Mouse (Mus musculus): ENCODE measurements around the gene Enpp5. TPM values are rescaled to one million over a fixed set of nuclear protein-coding genes. Genes with fewer than 3 reads are reported as not detected.

Enpp5 gene
- polyA plus RNA-seq, 1 experiment, result 13.8 TPM

DNA sequence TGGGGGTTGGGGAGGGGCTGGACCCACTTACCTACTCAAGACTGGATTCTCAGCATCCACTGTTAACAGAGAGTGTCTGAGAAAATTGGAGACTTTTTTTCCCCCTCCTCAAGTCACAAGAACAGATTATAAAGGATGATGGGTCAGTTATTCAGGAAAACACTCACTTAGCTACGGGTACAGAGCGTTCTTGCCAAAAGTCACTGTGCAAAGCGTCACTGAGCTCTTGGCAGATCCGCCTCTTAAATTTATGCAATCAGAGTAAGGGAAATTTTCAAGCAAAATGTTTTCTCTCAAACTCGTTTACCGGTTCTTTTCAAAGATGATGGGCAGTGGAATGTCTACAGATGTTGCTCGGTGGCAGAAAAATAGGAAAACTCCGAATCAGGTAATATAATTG is 35.8 kb upstream of the Enpp5 start:
- no peaks in the 10 kb centered on the region for H3K4me1 ChIP-seq (ENCODE audit: control insufficient read depth, insufficient read depth, low read length)
- no peak overlapping the region for H3K27ac ChIP-seq (ENCODE audit: control insufficient read depth, insufficient read depth, low read depth, low read length)
- H3K36me3 ChIP-seq (ENCODE audit: control insufficient read depth, insufficient read depth, low read length), result no peaks in the 10 kb centered on the region
- TF ChIP-seq POLR2A (IDR thresholded peaks at IDR 0.05; ENCODE audit: control insufficient read depth, low read depth, low read length) (no peak), CTCF (IDR thresholded peaks at IDR 0.05; ENCODE audit: control insufficient read depth, insufficient read depth, insufficient replicate concordance, low read depth, low read length) (no peak)
- no peaks in the 10 kb centered on the region for H3K27me3 ChIP-seq (ENCODE audit: control insufficient read depth, insufficient read depth, low read length)
- no peak overlapping the region for H3K4me3 ChIP-seq (ENCODE audit: control insufficient read depth, low read depth, low read length)

DNA sequence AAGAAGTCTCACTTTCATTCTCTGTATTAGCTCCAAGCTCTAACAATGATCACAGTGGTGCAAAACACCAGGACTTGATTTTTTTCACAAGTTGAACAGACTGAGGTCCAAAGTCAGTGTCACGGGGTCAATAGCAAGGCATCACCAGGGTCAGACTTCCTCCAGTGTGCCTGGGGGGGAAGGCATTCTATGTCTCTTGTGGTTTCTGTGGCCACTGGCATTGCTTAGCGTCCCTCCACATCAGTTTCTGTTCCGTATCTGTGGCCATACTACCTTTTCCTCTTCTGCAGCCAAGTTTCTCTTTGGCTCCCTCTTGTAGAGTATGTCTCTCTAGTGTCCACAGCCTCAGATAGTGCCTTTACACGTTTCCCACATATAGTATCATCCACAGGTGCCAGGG is 25.2 kb upstream of the Enpp5 start:
- no peak for TF ChIP-seq POLR2A (IDR thresholded peaks at IDR 0.05; ENCODE audit: control insufficient read depth, low read depth, low read length)
- no peak for TF ChIP-seq CTCF (IDR thresholded peaks at IDR 0.05; ENCODE audit: control insufficient read depth, insufficient read depth, insufficient replicate concordance, low read depth, low read length)

DNA sequence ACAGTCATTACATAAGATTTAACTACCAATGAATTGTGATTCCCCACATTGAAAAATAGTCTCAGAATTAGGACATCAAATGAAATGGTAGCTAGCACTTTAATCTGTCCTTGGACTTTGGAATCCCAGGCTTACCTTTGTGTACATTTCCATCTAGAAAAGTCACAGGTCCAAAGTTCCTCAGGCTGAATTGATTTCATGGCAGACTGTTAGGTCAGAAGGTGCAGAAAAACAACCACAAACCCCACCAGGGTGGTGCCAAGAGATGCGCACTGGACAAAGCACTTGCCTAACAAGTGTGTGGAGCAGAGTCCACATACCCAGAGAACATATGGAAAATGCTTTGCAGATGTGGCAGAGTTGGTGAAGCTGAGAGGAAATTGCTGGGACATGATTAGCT is 21.5 kb upstream of the Enpp5 start:
- Histone ChIP-seq H3K4me1 (ENCODE audit: control insufficient read depth, insufficient read depth, low read length) (no peaks in the 10 kb centered on the region), H3K27me3 (ENCODE audit: control insufficient read depth, insufficient read depth, low read length) (no peaks in the 10 kb centered on the region), H3K36me3 (ENCODE audit: control insufficient read depth, insufficient read depth, low read length) (no peaks in the 10 kb centered on the region), H3K4me3 (ENCODE audit: control insufficient read depth, low read depth, low read length) (no peak overlapping the region), H3K27ac (ENCODE audit: control insufficient read depth, insufficient read depth, low read depth, low read length) (no peak overlapping the region)
- no peak for TF ChIP-seq POLR2A (IDR thresholded peaks at IDR 0.05; ENCODE audit: control insufficient read depth, low read depth, low read length)
- no peak for TF ChIP-seq CTCF (IDR thresholded peaks at IDR 0.05; ENCODE audit: control insufficient read depth, insufficient read depth, insufficient replicate concordance, low read depth, low read length)

More for the DNA sequence above, 25.2 kb upstream of the Enpp5 start:
- Histone ChIP-seq H3K27ac (ENCODE audit: control insufficient read depth, insufficient read depth, low read depth, low read length) (no peak overlapping the region), H3K4me1 (ENCODE audit: control insufficient read depth, insufficient read depth, low read length) (no peaks in the 10 kb centered on the region), H3K36me3 (ENCODE audit: control insufficient read depth, insufficient read depth, low read length) (no peaks in the 10 kb centered on the region), H3K4me3 (ENCODE audit: control insufficient read depth, low read depth, low read length) (no peak overlapping the region), H3K27me3 (ENCODE audit: control insufficient read depth, insufficient read depth, low read length) (no peaks in the 10 kb centered on the region)

DNA sequence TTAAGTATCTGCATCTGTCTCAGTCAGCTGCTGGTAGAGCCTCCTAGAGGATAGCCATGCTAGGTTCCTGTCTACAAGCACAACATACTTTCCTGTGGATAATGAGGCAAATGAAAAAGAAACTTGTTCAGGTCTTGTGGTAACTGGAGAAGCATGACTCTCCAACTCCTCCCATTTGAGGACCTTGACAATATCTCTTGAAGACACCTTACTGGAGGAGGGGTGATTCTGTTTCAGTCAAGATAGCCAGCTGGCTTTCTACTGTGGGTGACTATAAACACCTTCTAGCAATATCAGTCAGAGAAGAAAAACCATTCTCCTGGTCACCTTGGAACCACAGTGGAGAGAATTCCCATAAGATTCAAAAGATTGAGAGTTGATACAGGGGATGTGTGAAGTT is 20.5 kb upstream of the Enpp5 start:
- Histone ChIP-seq H3K4me1 (ENCODE audit: control insufficient read depth, insufficient read depth, low read length) (no peaks in the 10 kb centered on the region), H3K27me3 (ENCODE audit: control insufficient read depth, insufficient read depth, low read length) (no peaks in the 10 kb centered on the region), H3K4me3 (ENCODE audit: control insufficient read depth, low read depth, low read length) (no peak overlapping the region), H3K36me3 (ENCODE audit: control insufficient read depth, insufficient read depth, low read length) (no peaks in the 10 kb centered on the region), H3K27ac (ENCODE audit: control insufficient read depth, insufficient read depth, low read depth, low read length) (no peak overlapping the region)
- no peak for TF ChIP-seq CTCF (IDR thresholded peaks at IDR 0.05; ENCODE audit: control insufficient read depth, insufficient read depth, insufficient replicate concordance, low read depth, low read length)
- TF ChIP-seq POLR2A (IDR thresholded peaks at IDR 0.05; ENCODE audit: control insufficient read depth, low read depth, low read length), result no peak

DNA sequence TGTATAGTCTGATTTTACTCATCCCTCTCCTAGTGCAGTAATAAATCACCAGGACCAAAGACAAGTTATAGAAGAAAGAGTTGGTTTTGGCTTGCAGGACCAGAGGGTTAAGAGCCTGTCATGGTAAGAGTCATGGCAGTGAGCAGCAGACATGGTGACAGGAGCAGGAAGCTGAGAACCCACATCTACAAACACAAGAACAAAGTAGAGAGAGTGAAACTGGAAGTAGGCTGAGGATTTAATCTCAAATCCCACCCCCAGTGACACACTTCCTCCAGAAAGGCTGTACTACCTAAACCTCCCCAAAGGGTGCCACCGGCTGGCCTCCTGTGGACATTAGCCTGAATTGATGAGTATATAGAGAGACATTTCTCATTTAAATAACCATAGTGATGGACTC is 17.8 kb upstream of the Enpp5 start:
- TF ChIP-seq CTCF (IDR thresholded peaks at IDR 0.05; ENCODE audit: control insufficient read depth, insufficient read depth, insufficient replicate concordance, low read depth, low read length), result no peak
- TF ChIP-seq POLR2A (IDR thresholded peaks at IDR 0.05; ENCODE audit: control insufficient read depth, low read depth, low read length), result no peak
- H3K4me1 ChIP-seq (ENCODE audit: control insufficient read depth, insufficient read depth, low read length), result no peaks in the 10 kb centered on the region
- H3K4me3 ChIP-seq (ENCODE audit: control insufficient read depth, low read depth, low read length), result no peak overlapping the region
- no peaks in the 10 kb centered on the region for H3K27me3 ChIP-seq (ENCODE audit: control insufficient read depth, insufficient read depth, low read length)
- no peaks in the 10 kb centered on the region for H3K36me3 ChIP-seq (ENCODE audit: control insufficient read depth, insufficient read depth, low read length)
- H3K27ac ChIP-seq (ENCODE audit: control insufficient read depth, insufficient read depth, low read depth, low read length), result no peak overlapping the region

DNA sequence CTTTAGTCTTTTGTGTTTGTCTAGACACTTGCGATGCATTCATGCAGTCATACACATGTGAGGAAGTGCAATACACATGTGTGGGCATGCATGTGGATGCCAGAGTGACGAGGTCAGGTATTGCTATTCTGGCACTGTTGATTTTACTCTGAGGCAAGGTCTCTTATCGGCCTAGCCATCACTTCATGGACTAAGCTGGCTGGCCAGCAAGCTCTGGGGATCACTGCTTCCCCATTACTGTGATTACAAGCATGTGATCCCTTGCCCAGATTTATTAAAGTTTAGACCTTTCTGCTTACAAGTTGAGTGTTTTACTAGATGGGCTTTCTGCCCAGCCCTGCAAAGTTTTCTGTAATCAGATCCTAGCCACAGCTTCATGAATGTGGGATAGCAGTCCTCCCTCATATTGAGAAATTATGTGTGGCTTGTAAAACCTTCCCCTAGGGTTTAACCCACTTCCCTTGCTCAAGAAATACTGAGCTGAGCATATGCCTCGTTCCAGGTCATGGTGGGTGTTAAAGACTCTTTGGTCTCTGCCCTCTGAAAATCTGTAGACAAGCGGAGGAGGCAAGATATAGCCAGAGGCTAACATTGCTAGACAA is 17.2 kb upstream of the Enpp5 start:
- TF ChIP-seq POLR2A (IDR thresholded peaks at IDR 0.05; ENCODE audit: control insufficient read depth, low read depth, low read length) (no peak), CTCF (IDR thresholded peaks at IDR 0.05; ENCODE audit: control insufficient read depth, insufficient read depth, insufficient replicate concordance, low read depth, low read length) (no peak)
- Histone ChIP-seq H3K36me3 (ENCODE audit: control insufficient read depth, insufficient read depth, low read length) (no peaks in the 10 kb centered on the region), H3K27me3 (ENCODE audit: control insufficient read depth, insufficient read depth, low read length) (no peaks in the 10 kb centered on the region)

GRCm38 (mm10) chr17:44068876-44069275 is 9.7 kb upstream of the Enpp5 start:
- Histone ChIP-seq H3K27ac (ENCODE audit: control insufficient read depth, insufficient read depth, low read depth, low read length) (no peak overlapping the region), H3K27me3 (ENCODE audit: control insufficient read depth, insufficient read depth, low read length) (no peaks in the 10 kb centered on the region), H3K4me3 (ENCODE audit: control insufficient read depth, low read depth, low read length) (no peak overlapping the region), H3K4me1 (ENCODE audit: control insufficient read depth, insufficient read depth, low read length) (no peaks in the 10 kb centered on the region), H3K36me3 (ENCODE audit: control insufficient read depth, insufficient read depth, low read length) (no peaks in the 10 kb centered on the region)
- no peak for TF ChIP-seq CTCF (IDR thresholded peaks at IDR 0.05; ENCODE audit: control insufficient read depth, insufficient read depth, insufficient replicate concordance, low read depth, low read length)
- no peak for TF ChIP-seq POLR2A (IDR thresholded peaks at IDR 0.05; ENCODE audit: control insufficient read depth, low read depth, low read length)

More for the DNA sequence above, 17.2 kb upstream of the Enpp5 start:
- no peaks in the 10 kb centered on the region for H3K4me1 ChIP-seq (ENCODE audit: control insufficient read depth, insufficient read depth, low read length)
- no peak overlapping the region for H3K27ac ChIP-seq (ENCODE audit: control insufficient read depth, insufficient read depth, low read depth, low read length)
- no peak overlapping the region for H3K4me3 ChIP-seq (ENCODE audit: control insufficient read depth, low read depth, low read length)

- TF ChIP-seq POLR2A (IDR thresholded peaks at IDR 0.05; ENCODE audit: control insufficient read depth, low read depth, low read length) (no peak), CTCF (IDR thresholded peaks at IDR 0.05; ENCODE audit: control insufficient read depth, insufficient read depth, insufficient replicate concordance, low read depth, low read length) (no peak)
Observed at GRCm38 (mm10) chr17:44071680-44072079, 6.9 kb upstream of the Enpp5 start.

More at GRCm38 (mm10) chr17:44071680-44072079, 6.9 kb upstream of the Enpp5 start:
- Histone ChIP-seq H3K27me3 (ENCODE audit: control insufficient read depth, insufficient read depth, low read length) (no peaks in the 10 kb centered on the region), H3K4me3 (ENCODE audit: control insufficient read depth, low read depth, low read length) (no peak overlapping the region), H3K36me3 (ENCODE audit: control insufficient read depth, insufficient read depth, low read length) (no peaks in the 10 kb centered on the region), H3K4me1 (ENCODE audit: control insufficient read depth, insufficient read depth, low read length) (no peaks in the 10 kb centered on the region), H3K27ac (ENCODE audit: control insufficient read depth, insufficient read depth, low read depth, low read length) (no peak overlapping the region)

All from testis, adult 2 months (tissue).